Mouse (Mus musculus) heart, embryonic 14.5 days (tissue): ENCODE measurements around the gene Mmp1b. TPM values are rescaled to one million over a fixed set of nuclear protein-coding genes. Genes with fewer than 3 reads are reported as not detected.

ENCODE experiments used
- ATAC-seq: fragments of 200-750 bp; cut with Nextera tagmentation; 2 replicates; pipeline ENCODE4 v1.8.0; 2017; ENCODE audit warnings: low read depth, moderate TSS enrichment; ENCODE audit not compliant: insufficient number of reproducible peaks, insufficient read depth, low FRiP score
- H3K27ac ChIP-seq, 2 experiments: fragments of 200-500 bp in 1 of 2; fragments of 300-500 bp in 1 of 2; sonication (generic) in 1 of 2; replicated peaks in 1 of 2; 2 replicates each; pipeline ENCODE4 v1.5.1; 2012 to 2014; ENCODE audit warnings: low read depth in 2 of 2, low read length in 2 of 2, control low read depth in 1 of 2, mild to moderate bottlenecking in 1 of 2, mixed read lengths in 1 of 2; ENCODE audit not compliant: control insufficient read depth in 1 of 2, insufficient read depth in 1 of 2
- H3K27me3 ChIP-seq: fragments of 300-500 bp; sonication (generic); 2 replicates; pipeline ENCODE4 v1.6.1; 2014; ENCODE audit warnings: mild to moderate bottlenecking, low read length, control low read depth; ENCODE audit not compliant: control insufficient read depth, insufficient read depth
- H3K36me3 ChIP-seq: fragments of 300-500 bp; sonication (generic); 2 replicates; pipeline ENCODE4 v1.6.1; 2014; ENCODE audit warnings: mild to moderate bottlenecking, control low read depth, low read length, mixed read lengths; ENCODE audit not compliant: control insufficient read depth, insufficient read depth
- H3K4me1 ChIP-seq, 2 experiments: fragments of 200-500 bp in 1 of 2; fragments of 300-500 bp in 1 of 2; sonication (generic) in 1 of 2; 2 replicates each; pipeline ENCODE4 v1.6.1; 2012 to 2014; ENCODE audit warnings: low read length in 2 of 2, control low read depth in 1 of 2, mixed read lengths in 1 of 2; ENCODE audit not compliant: control insufficient read depth in 2 of 2, insufficient read depth in 2 of 2
- H3K4me2 ChIP-seq: fragments of 300-500 bp; sonication (generic); 2 replicates; pipeline ENCODE4 v1.6.1; 2014; ENCODE audit warnings: mild to moderate bottlenecking, low read length
- H3K4me3 ChIP-seq, 2 experiments: fragments of 200-500 bp in 1 of 2; fragments of 300-500 bp in 1 of 2; sonication (generic) in 1 of 2; 2 replicates each; pipeline ENCODE4 v1.5.1; 2012 to 2014; ENCODE audit warnings: low read length in 2 of 2, mild to moderate bottlenecking in 2 of 2, control low read depth in 1 of 2, low read depth in 1 of 2, moderate library complexity in 1 of 2; ENCODE audit not compliant: control insufficient read depth in 1 of 2, insufficient read depth in 1 of 2
- H3K9ac ChIP-seq: fragments of 300-500 bp; sonication (generic); 2 replicates; pipeline ENCODE4 v1.6.1; 2014; ENCODE audit warnings: mild to moderate bottlenecking, low read length
- H3K9me3 ChIP-seq: fragments of 300-500 bp; sonication (generic); 2 replicates; pipeline ENCODE4 v1.6.1; 2016; ENCODE audit warnings: low read length, control low read depth; ENCODE audit not compliant: control insufficient read depth
- polyA plus RNA-seq: library from polyadenylated mRNA; unstranded; fragments of >200 nt; fragmentation: Nextera tagmentation; extraction: Ambion mirVana; gene quantifications from 2 replicates; pipeline ENCODE4 v1.2.1, GENCODE M21; 2014

Gene Mmp1b
- polyA plus RNA-seq, 1 experiment from 2014 or later: not detected

DNA sequence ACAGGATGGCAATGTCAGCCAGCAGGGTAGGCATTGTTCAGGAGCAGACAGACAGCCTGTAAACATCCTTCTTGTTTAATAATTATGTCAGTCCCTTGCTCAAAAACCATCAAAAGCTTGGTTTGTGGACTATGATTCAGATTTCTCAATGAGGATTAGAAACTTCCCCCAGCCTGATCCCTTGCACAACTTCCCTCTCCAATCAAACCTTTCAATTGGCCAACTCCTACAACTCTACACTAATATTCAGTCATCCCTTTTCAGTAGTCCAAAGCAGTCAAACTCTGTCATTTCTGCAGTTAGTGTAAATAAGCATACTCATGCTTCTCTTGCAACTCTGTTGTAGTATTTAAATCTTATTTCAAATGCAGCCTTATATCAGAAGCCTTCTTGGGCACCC is 56.0 kb downstream of the Mmp1b start:
- no peak overlapping the region for H3K4me3 ChIP-seq
- no peaks in the 10 kb centered on the region for H3K4me1 ChIP-seq
- H3K27me3 ChIP-seq: no peaks in the 10 kb centered on the region
- H3K4me2 ChIP-seq: no peak overlapping the region
- no peaks in the 10 kb centered on the region for H3K9me3 ChIP-seq
- no peak for ATAC-seq
- H3K27ac ChIP-seq: no peak overlapping the region
- H3K9ac ChIP-seq: no peak overlapping the region
- H3K36me3 ChIP-seq: no peaks in the 10 kb centered on the region

Other genes with a start within 250 kb of the Mmp1b start
- gene Dync2h1, start 203.6 kb downstream of the Mmp1b start, polyA plus RNA-seq: 6.3 and 8.6 TPM in 2 replicates
- gene Dcun1d5, start 203.5 kb downstream of the Mmp1b start, polyA plus RNA-seq: 91.4 and 105 TPM in 2 replicates
- gene Mmp13, start 115.5 kb downstream of the Mmp1b start, polyA plus RNA-seq: 0.22 and 0.24 TPM in 2 replicates
- 0.39 and 1.8 TPM in 2 replicates for gene Mmp12, start 43.7 kb downstream of the Mmp1b start, polyA plus RNA-seq
- not detected in 2 replicates for gene Mmp3, start 57.8 kb upstream of the Mmp1b start, polyA plus RNA-seq
- gene Mmp10, start 114.3 kb upstream of the Mmp1b start, polyA plus RNA-seq: not detected in 2 replicates
- 0.14 and 0.24 TPM in 2 replicates for gene Mmp8, start 170.4 kb upstream of the Mmp1b start, polyA plus RNA-seq
- not detected in 2 replicates for gene Mmp27, start 183.3 kb upstream of the Mmp1b start, polyA plus RNA-seq
- gene Mmp20, start 240.2 kb upstream of the Mmp1b start, polyA plus RNA-seq: not detected in 2 replicates